Mouse (Mus musculus) small intestine, adult 2 months (tissue): Measurements from ENCODE around the gene Tob2.

ENCODE experiments used
- CTCF ChIP-seq: fragments of 200-500 bp; IDR thresholded peaks from 2 replicates; pipeline ENCODE4 v1.5.1; 2012; ENCODE audit warnings: low read depth, mild to moderate bottlenecking, control low read depth, inconsistent platforms, low read length, moderate library complexity, mixed read lengths; ENCODE audit not compliant: insufficient replicate concordance, insufficient read length; ENCODE audit errors: extremely low read depth
- POLR2A ChIP-seq: fragments of 200-500 bp; IDR thresholded peaks from 2 replicates; pipeline ENCODE4 v1.6.1; 2012; ENCODE audit warnings: low read depth, mild to moderate bottlenecking, control low read depth, inconsistent platforms, low read length, moderate library complexity

DNA sequence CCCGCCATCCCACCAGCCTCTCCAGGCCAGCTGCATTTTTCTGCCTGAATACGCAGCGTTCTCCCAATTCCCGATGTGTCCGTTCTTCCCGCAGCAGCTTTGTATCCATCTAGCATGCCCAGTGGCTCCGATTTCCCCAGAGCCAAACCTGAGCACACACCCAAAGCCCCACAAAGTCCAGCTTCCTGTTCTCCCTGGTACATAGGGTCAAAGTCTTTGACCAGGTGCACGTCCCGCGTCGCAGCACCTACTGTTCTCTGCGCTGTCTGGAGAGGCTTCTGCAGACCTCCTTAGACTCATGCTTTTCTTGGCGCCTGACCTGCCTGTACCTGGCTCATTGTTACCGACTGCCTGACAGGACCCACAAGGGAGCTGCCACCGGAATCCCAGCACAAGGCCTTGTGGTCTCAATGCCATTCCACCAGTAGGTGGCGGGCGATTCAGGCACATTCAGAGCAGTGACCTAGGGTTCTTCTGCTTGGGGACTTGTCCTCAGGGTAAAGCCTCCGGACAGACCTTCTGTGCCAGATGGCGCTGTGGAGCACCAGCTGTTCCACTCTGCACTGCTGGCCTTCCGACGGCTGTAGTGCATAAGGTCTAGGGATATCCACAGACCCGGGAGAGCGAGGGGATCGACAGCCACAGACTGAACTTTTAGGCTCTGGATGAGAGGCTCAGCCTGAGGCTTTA lies 27.3 kb downstream of the Tob2 start:
- peak; percentile 98 for TF ChIP-seq CTCF
- TF ChIP-seq POLR2A, result peak; percentile 8; the same call in 1 of the 2 replicates
